Mouse (Mus musculus): ENCODE measurements around the gene Cfd. TPM values are rescaled to one million over a fixed set of nuclear protein-coding genes. Genes with fewer than 3 reads are reported as not detected.
A peak's percentile ranks its signal among the peaks of the same experiment; 100 is the strongest.

Gene Cfd
- polyA plus RNA-seq, 1 experiment from 2014 or later, result 4.2 TPM

DNA sequence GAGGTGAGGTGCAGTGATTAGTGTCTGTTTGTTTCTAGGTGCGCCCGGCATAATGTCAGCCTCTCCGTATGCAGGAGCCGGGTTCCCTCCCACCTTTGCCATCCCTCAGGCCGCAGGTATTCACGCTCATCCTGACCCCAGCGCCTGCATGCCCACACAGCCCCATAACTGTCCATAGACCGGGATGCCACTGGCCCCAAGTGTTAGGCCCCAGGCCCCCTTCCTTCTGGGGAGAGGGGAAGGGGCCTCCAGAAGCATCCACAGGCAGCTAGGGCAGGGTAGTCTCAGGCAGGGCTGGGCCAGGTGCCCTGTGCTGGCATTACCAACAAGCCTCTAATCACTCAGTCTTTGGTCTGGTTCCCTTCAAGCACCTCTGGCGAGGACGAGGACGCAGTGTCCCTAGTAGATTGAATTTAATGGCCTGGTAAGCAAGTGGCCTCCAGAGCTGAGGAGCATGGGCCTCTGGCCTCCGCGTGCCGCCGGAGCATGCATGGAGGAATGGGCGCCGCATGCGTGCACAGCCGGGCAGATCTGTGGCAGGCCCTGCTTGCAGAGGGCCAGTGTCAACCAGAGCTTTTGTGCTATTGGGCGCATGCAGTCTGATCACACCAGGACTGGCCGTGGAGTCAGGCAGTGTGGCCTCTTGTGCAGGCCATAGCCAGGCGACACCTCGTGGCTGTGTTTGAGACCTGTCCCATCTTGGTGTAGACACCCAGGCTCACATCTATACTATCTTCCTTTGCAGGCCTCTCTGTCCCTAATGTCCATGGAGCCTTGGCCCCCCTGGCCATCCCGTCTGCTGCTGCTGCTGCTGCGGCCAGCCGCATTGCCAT is 30.4 kb upstream of the Cfd start:
- no peak for DNase-seq (ENCODE audit: low spot score)

GRCm38 (mm10) chr10:79861230-79862048 is 29.2 kb upstream of the Cfd start:
- DNase-seq (ENCODE audit: low spot score), result no peak

DNA sequence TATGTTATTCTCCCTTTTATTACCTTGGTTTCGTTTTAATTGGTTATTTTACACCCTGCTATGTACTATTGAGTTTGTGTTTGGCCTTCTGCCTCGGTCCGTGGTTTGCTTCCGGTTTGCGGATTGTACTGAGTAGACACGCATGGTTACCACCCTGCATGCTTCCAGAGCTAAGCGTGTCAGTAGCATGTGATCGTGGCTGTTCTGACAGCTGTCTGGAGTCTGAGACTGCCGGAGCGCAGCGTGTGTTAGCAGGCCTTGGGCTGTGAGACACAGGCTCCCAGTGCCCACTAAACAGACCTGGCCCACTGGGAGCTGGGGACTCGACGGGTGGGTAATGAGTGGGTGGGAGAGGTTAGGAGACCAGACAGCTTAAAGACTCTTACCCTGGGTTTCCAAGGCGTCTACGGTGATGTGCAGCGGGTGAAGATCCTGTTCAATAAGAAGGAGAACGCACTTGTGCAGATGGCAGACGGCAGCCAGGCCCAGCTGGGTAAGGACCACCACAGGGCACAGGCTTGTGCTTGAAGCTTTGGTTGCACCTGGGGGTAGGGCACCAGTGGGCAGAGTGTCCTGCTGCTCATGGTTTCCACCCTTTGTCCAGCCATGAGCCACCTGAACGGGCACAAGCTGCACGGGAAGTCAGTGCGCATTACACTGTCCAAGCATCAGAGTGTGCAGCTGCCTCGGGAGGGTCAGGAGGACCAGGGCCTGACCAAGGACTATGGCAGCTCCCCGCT is 28.4 kb upstream of the Cfd start:
- no peak for DNase-seq (ENCODE audit: low spot score)

- no peak for DNase-seq (ENCODE audit: low spot score)
These were observed 27.7 kb upstream of the Cfd start for GRCm38 (mm10) chr10:79862925-79863324.

DNA sequence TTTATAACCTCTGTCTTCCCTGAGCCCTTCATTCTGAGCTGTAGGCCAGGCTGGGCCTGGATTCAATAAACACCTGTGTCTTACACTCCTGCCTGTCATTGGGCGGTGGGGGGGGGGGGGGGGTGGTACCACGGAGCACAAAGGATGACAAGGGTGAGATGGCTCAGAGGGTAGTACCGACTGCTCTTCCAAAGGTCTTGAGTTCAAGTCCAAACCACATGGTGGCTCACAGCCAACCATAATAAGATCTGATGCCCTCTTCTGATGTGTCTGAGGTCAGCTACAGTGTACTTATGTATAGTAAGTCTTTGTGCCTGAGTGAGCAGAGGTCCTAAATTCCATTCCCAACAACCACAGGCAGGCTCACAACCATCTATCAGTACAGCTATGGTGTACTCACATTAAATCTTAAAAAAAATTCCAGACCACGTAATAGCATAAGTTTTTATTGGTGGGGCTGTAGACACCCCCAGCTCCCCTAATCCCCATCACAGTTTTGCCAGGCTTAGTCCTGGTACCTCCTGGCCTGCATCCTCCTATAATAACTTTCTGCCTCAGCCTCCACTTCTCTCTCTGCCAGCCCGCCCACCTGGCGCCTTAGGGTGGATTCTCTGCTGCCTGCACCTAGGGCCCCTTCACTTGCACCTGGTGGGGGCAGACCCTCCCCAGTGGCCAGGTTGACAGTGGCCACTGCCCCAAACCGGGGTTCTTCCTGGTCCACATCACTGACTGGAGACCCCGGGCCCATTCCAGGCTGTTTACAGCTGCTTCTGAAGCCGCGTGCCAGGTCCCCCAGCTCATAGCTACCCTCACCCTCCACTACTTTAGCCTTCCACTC is 26.1 kb upstream of the Cfd start:
- no peak for DNase-seq (ENCODE audit: low spot score)

- no peak for DNase-seq (ENCODE audit: low spot score)
These were observed 25.5 kb upstream of the Cfd start for GRCm38 (mm10) chr10:79865189-79865601.

GRCm38 (mm10) chr10:79865801-79866295 is 24.8 kb upstream of the Cfd start:
- DNase-seq (ENCODE audit: low spot score), result no peak

- no peak for DNase-seq (ENCODE audit: low spot score)
These were observed 24.1 kb upstream of the Cfd start for GRCm38 (mm10) chr10:79866601-79867000.

DNA sequence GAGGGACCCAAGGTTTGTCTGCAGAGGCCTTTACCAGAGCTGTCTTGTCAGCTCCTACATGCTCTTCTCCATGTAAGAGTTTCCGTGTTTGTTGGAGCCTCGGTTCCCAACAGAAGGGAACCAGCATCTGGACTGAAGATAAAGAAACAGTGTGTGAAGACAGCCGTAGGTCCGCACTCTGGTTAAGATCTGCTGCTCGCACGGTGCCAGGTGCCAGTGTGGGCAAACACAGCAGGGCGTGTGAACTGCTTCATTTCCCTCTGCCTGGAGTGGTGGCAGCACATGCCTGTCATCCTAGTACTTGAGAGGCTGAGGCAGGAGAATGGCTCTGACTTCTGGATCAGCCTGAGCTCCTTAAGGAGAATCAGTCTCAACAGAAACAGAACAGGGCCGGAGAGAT is 18.8 kb upstream of the Cfd start:
- no peak for DNase-seq (ENCODE audit: low spot score)

DNA sequence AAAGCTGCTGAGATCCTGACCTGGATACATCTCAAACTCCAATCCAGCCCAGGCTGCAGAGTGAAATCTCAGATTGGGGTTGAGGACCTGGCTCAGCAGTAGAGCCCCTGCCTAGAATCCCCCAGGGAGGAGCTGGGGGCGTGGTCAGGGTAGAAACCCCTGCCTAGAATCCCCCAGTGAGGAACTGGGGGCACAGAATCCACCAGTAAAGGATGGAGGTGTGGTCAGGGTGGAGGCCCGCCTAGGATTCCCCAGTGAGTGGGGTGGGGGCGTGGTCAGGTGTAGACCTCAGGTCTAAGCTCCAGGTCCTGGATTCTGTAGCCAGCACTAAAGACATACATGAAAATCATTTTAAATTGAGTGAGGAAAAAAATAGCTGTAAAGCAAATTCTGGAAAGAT is 17.8 kb upstream of the Cfd start:
- no peak for DNase-seq (ENCODE audit: low spot score)

DNA sequence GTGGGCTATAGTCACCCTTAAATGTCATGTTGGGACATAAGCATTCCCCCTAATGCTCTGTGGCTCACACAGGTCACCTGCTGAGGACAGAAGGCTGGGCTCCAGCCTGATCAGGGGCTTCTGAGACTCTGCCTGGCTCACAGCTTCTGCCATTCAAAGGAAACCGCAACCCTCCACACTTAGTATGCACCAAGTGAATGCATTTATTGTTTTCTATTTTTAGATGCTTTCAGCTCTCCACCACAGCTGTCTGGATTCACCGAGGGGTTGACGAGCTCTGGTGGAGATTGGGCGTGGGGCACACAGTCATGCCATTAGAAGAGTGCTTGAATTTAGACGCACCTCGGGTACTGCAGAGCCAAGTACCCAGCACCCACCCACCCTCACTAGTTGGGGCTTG is 17.3 kb upstream of the Cfd start:
- DNase-seq (ENCODE audit: low spot score), result no peak

GRCm38 (mm10) chr10:79873715-79874289 is 16.9 kb upstream of the Cfd start:
- DNase-seq (ENCODE audit: low spot score), result no peak

DNA sequence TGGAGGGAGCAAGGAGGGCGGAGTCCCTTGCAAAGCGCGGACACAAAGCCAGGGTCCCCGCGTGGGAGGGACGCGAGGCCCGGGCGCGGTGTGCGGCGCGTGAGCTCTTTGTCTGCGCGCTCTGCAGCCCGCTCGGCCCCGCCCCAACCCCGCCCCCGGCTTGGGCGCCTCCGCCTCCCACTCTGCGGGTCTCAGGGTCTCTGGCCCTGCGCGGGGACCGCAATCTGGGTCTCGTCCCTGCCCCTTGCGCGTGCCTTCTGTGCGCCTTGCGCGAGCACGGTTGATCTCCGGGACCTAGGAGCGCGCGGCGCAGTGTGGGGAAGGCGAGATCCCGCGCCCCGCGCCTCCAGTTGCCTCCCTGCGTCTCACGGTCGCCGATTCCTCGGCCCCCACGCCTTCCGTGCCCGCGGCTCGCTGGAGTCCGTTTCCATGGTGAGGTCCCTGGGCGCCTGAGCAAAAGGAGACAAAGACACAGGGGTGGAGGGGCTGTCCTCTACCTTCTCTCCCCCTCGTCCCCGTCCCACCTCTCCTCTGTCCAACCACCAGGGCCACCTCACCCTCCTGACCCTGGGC is 16.3 kb upstream of the Cfd start, which contains the start of the genes Prtn3 and Plppr3:
Gene Prtn3 (plus strand): TSS at position 187 of the 573 bp plus-strand sequence.
Gene Plppr3 (minus strand): TSS at position 345 of the 573 bp plus-strand sequence.
- peak; percentile 31 for DNase-seq (ENCODE audit: low spot score)

DNA sequence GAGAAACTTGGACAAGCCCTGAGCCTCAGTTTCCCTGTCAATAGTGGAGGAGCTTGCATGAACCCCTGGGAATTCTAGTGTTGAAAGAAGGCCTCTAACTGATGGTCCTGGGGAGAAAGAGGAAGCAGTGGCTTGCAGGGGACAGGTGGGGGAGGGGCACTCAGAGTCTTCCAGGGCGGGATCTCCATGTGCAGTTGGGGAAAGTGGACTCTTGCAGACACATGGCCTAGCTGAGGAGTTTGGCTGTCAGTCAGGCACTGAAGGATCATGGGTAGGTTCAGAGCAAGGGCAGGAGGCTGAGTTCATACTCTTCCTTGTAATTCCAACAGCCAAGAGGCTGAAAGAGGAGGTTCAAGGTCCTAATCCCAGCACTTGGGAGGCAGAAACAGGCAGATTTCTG is 13.5 kb upstream of the Cfd start:
- no peak for DNase-seq (ENCODE audit: low spot score)

- DNase-seq (ENCODE audit: low spot score), result no peak
These were observed 12.9 kb upstream of the Cfd start for GRCm38 (mm10) chr10:79877757-79878156.

GRCm38 (mm10) chr10:79879527-79879926 is 11.1 kb upstream of the Cfd start:
- no peak for DNase-seq (ENCODE audit: low spot score)

DNA sequence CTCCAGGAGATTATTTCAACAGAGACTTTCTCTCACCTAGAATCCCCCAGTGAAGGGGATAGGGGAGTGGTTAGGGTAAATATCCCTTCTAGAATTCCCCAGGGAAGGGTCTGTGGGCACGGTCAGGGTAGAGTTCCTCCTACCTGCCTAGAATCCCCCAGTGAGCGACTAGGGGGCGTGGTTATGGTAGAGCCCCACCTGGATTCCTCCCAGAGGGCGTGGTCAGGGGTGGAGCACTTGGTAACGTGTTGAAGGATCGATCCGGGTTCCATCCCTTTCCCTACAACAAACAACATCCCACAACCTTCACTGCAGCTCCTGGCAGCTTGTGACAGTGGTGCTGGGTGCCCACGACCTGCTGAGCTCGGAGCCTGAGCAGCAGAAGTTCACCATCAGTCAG is 9.9 kb upstream of the Cfd start:
- DNase-seq (ENCODE audit: low spot score), result no peak

DNA sequence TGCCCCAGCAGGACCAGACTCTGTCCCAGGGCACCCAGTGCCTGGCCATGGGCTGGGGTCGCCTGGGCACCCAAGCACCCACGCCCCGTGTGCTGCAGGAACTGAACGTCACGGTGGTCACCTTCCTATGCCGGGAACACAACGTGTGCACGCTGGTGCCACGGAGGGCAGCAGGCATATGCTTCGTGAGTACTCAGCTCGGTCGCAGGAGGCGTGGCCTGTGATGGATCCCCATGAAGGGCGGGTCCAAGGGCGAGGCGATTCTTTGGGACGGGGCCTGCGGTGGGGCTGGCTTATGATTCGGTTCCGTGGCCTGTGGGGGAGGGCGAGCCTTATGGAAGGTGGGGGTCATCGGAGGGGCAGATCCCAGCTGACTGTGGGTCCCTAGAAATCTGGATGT is 8.7 kb upstream of the Cfd start:
- no peak for DNase-seq (ENCODE audit: low spot score)

- DNase-seq (ENCODE audit: low spot score), result peak; percentile 78
These were observed 7.2 kb upstream of the Cfd start for GRCm38 (mm10) chr10:79883297-79884084.
